Mouse (Mus musculus): ENCODE data around the gene Rab3c. TPM values are rescaled to one million over a fixed set of nuclear protein-coding genes. Genes with fewer than 3 reads are reported as not detected.

Rab3c gene
- 175 and 177 TPM in 2 replicates for polyA plus RNA-seq (2014; fragmentation: Nextera tagmentation; extraction: Ambion mirVana)

DNA sequence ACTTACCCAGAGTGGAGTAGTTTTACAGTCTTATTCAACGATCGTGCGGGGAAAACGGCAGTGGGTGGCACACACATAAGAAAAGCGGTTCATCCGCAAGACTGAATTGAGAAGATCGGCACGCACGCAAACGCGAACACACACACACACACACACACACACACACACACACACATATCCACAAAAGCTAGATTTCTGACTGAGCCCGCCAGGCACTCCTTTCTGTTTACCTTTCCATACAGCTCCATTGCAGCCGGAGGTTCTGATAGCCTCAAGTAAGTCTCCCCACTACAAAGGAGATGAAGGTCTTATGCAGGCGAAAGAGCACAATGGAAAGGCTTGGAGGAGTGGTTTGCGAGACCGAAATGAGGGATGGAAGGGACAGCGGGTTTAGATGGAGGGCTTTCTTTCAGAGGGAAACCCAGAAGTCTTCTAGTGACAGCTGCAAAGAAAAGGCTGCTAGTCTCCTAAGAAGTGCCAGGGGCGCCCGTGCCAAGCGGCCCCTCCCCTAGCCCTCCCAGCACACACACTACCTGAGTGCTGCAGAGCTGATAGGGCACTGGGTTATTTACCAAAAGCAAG is at the start of gene Rab3c:
Gene Rab3c, minus strand, starts transcription at position 434 of the 582 bp plus-strand sequence.
- Histone ChIP-seq H3K27ac (peak within 1 kb of the TSS; percentile 93), H3K4me1 (replicated peaks; ENCODE audit: control insufficient read depth, insufficient read depth, low read length) (peaks cover 9% of the 10 kb centered on the region), H3K36me3 (replicated peaks; ENCODE audit: control insufficient read depth, insufficient read depth) (no peaks in the 10 kb centered on the region), H3K4me3 (replicated peaks; ENCODE audit: low read length) (peak within 1 kb of the TSS; percentile 60), H3K27me3 (ENCODE audit: control insufficient read depth, insufficient read depth, low read length) (no peaks in the 10 kb centered on the region), H3K9me3 (ENCODE audit: control insufficient read depth, low read length) (no peaks in the 10 kb centered on the region), H3K9ac (peak within 1 kb of the TSS; percentile 85), H3K4me2 (replicated peaks) (peak within 1 kb of the TSS; percentile 58)
- DNase-seq (ENCODE audit: low spot score) (no peak), ATAC-seq (ENCODE audit: low FRiP score) (peak; percentile 69)
- under 1% methylated on average over 20 of the region's 20 CpGs for WGBS

DNA sequence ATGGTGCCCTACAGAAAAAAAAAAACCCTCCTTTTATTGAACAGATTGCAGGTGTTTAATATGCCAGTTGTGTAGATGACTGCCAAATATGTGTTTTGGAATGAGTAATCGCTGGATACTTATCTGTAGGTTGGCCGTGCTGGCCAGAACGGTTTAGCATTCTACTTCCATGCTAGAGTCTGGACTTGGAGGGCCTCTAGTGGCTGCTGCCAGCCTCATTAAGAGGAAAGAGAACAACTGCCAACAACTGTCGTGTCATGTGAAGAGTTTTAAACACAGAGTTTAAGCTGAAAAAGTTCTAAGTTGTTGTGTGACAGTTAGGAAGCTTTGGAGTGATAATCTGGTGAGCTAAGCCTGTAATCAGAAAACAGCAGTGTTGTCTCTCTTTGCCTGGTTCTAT is 38.0 kb upstream of the Rab3c start:
- no peak overlapping the region for H3K4me2 ChIP-seq (replicated peaks)
- H3K4me1 ChIP-seq (replicated peaks; ENCODE audit: control insufficient read depth, insufficient read depth, low read length): no peaks in the 10 kb centered on the region
- H3K27ac ChIP-seq: no peak overlapping the region
- no peak overlapping the region for H3K4me3 ChIP-seq (replicated peaks; ENCODE audit: low read length)
- H3K9me3 ChIP-seq (ENCODE audit: control insufficient read depth, low read length): no peaks in the 10 kb centered on the region
- WGBS: 60% methylated on average over 4 of the region's 4 CpGs
- DNase-seq (ENCODE audit: low spot score) (peak; percentile 50), ATAC-seq (ENCODE audit: low FRiP score) (no peak)
- H3K27me3 ChIP-seq (ENCODE audit: control insufficient read depth, insufficient read depth, low read length): no peaks in the 10 kb centered on the region
- H3K36me3 ChIP-seq (replicated peaks; ENCODE audit: control insufficient read depth, insufficient read depth): no peaks in the 10 kb centered on the region
- H3K9ac ChIP-seq: no peak overlapping the region

DNA sequence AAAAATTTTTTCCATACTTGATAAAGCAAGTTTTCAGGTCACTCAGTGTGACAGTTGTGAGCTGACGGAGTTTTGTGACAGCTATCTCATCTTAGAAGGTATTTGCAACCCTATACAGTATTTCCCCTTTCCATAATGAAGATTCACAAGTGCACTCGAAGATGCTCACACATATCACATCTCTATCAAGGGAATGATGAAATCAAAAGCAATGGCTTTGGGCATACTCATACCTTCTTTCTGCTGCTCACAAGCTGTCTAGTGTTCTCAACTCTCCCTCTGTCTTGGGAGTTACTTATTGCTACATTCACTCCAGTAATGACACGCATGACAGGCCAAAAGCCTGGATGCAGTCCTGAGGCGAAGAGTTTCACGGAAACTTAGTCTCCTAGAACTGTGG is 26.4 kb upstream of the Rab3c start:
- H3K4me2 ChIP-seq (replicated peaks): no peak overlapping the region
- DNase-seq (ENCODE audit: low spot score): no peak
- H3K27ac ChIP-seq: no peak overlapping the region
- no peaks in the 10 kb centered on the region for H3K9me3 ChIP-seq (ENCODE audit: control insufficient read depth, low read length)
- no peak overlapping the region for H3K9ac ChIP-seq
- H3K4me1 ChIP-seq (replicated peaks; ENCODE audit: control insufficient read depth, insufficient read depth, low read length): no peaks in the 10 kb centered on the region
- 89% methylated on average over 5 of the region's 5 CpGs for WGBS
- H3K4me3 ChIP-seq (replicated peaks; ENCODE audit: low read length): no peak overlapping the region
- no peaks in the 10 kb centered on the region for H3K36me3 ChIP-seq (replicated peaks; ENCODE audit: control insufficient read depth, insufficient read depth)
- ATAC-seq (ENCODE audit: low FRiP score): no peak
- no peaks in the 10 kb centered on the region for H3K27me3 ChIP-seq (ENCODE audit: control insufficient read depth, insufficient read depth, low read length)

DNA sequence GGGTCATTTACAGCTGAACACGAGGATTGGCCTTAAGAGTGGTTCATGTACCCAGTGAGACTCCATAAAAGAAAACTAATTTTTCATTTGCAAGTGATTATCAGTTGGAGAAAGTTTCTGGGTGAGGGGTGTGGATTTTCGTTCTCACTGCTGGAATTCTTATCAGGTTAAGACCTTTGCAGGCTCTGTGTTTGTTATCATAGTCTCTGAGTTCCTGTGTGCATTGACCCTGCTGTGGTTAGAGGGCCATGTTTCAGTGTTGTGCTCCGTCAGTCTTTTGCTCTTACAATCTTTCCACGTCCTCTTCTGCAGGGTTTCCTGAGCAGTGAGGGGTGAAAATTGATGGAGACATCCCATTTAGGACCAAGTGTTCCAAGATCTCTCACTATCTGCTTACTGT is 16.3 kb upstream of the Rab3c start:
- Histone ChIP-seq H3K27ac (no peak overlapping the region), H3K27me3 (ENCODE audit: control insufficient read depth, insufficient read depth, low read length) (no peaks in the 10 kb centered on the region), H3K4me1 (replicated peaks; ENCODE audit: control insufficient read depth, insufficient read depth, low read length) (no peaks in the 10 kb centered on the region), H3K36me3 (replicated peaks; ENCODE audit: control insufficient read depth, insufficient read depth) (no peaks in the 10 kb centered on the region), H3K4me2 (replicated peaks) (no peak overlapping the region), H3K9ac (no peak overlapping the region), H3K4me3 (replicated peaks; ENCODE audit: low read length) (no peak overlapping the region), H3K9me3 (ENCODE audit: control insufficient read depth, low read length) (no peaks in the 10 kb centered on the region)
- 80% methylated on average over 4 of the region's 4 CpGs for WGBS
- ATAC-seq (ENCODE audit: low FRiP score) (no peak), DNase-seq (ENCODE audit: low spot score) (no peak)

DNA sequence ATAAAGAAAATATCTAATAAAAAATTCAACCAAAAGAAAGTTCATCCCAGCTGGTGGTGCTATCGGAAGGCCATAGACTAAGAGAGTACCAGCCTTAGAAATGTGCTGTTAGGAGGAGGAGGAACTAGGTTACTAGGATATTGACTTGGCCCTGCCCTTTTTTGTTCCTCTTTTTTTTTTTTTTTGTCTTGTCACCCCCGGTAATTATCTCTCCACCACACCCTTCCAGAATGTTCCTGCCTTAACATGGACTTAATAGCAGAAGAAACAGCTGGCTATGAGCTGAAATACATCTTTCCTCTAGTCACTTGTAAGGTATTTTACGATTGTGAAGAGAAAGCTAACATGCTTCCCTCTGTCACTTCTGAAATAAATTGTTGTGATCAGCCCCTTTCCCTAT is 7.7 kb upstream of the Rab3c start:
- 83% methylated on average over 3 of the region's 3 CpGs for WGBS
- H3K4me1 ChIP-seq (replicated peaks; ENCODE audit: control insufficient read depth, insufficient read depth, low read length): no peaks in the 10 kb centered on the region

DNA sequence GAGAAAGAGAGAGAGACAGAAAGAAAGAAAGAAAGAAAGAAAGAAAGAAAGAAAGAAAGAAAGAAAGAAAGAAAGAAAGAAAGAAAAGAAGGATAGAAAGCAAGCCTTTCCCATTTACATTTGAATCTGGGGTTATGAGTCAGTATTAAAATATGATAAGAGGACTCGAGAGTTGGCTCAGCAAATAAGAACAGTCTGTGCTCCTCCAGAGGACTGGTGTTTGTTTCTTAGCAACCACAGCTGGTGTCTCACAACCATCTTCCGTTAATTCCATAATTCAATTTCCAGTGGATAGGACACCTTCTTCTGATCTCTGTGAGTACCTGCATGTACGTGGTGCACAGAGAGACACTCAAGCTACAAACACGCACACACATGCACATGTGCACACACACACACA is 3.0 kb upstream of the Rab3c start:
- DNase-seq (ENCODE audit: low spot score): no peak
- no peak for ATAC-seq (ENCODE audit: low FRiP score)

More for the DNA sequence above, 7.7 kb upstream of the Rab3c start:
- no peak overlapping the region for H3K4me3 ChIP-seq (replicated peaks; ENCODE audit: low read length)
- no peaks in the 10 kb centered on the region for H3K36me3 ChIP-seq (replicated peaks; ENCODE audit: control insufficient read depth, insufficient read depth)
- ATAC-seq (ENCODE audit: low FRiP score): no peak
- H3K9me3 ChIP-seq (ENCODE audit: control insufficient read depth, low read length): no peaks in the 10 kb centered on the region
- H3K4me2 ChIP-seq (replicated peaks): no peak overlapping the region
- no peak overlapping the region for H3K27ac ChIP-seq
- H3K27me3 ChIP-seq (ENCODE audit: control insufficient read depth, insufficient read depth, low read length): no peaks in the 10 kb centered on the region
- no peak for DNase-seq (ENCODE audit: low spot score)
- no peak overlapping the region for H3K9ac ChIP-seq

DNA sequence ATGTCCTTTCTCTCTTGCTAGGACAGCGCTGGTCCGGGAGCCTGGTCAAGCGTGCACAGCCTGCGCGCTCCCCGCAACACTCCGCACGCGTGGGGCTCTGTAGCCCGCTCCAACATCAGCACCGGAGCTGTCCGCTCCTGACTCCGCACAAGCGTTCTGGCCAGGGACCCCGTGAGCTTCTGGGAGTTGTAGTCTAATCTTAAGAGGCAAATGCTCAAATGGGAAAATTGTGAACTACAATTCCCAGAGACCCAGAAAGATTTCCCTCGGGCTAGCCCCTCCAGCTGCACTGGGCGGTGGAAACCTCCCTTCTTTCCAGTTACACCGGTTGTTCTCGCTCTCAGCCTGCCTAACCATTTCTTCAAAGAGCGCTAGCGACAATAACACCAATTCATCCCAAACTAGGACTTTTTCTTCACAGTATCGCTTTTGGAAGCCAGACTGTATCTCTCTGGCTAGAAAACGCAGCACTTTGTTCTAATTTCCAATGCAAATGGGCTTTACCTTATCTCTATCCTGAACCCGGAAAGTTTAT is 701 bp downstream of the Rab3c start:
- WGBS: under 1% methylated on average over 24 of the region's 24 CpGs

More for the DNA sequence above, 3.0 kb upstream of the Rab3c start:
- Histone ChIP-seq H3K4me2 (replicated peaks) (no peak overlapping the region), H3K4me1 (replicated peaks; ENCODE audit: control insufficient read depth, insufficient read depth, low read length) (0 out of 2 replicates have a peak, but pooled peaks cover 4% of the 10 kb centered on the region), H3K9ac (no peak overlapping the region), H3K4me3 (replicated peaks; ENCODE audit: low read length) (no peak overlapping the region), H3K27ac (no peak overlapping the region), H3K27me3 (ENCODE audit: control insufficient read depth, insufficient read depth, low read length) (no peaks in the 10 kb centered on the region), H3K9me3 (ENCODE audit: control insufficient read depth, low read length) (no peaks in the 10 kb centered on the region), H3K36me3 (replicated peaks; ENCODE audit: control insufficient read depth, insufficient read depth) (no peaks in the 10 kb centered on the region)
- 54% methylated on average over 4 of the region's 4 CpGs for WGBS

DNA sequence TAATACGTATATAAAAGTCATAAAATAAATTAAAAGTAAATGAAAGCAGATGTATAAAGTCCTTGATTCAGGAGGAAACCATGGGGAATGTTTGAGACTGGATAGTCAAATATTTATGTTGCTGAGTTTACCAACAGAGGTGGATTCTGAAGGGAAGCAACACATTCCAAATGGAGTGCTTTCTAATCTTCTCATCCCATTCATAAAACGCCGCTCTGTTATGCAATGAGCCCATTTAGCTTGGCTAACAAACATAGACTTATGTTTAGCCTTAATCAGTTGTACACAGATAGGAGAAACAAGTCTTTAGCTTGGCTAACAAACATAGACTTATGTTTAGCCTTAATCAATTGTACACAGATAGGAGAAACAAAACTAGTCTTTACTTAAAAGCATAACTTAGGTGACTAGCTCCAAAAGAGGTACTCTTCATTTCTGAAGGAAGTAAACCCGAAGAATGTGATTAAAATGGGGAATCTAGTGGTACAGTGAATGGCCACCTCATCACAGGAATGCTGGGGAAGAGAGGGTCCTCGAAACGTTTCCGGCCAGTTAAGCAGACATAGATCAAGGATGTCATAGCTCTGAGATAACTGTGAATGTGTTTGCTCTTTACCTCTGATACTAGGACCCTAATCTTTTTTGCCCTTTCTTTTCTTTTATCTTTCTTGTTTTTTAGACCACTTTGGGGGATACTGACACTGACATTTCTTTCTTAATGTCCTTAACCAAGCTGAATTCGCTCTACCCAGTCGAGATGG is 1.6 kb downstream of the Rab3c start:
- Histone ChIP-seq H3K27me3 (ENCODE audit: control insufficient read depth, insufficient read depth, low read length) (no peaks in the 10 kb centered on the region), H3K27ac (peak overlapping the region; percentile 93), H3K9me3 (ENCODE audit: control insufficient read depth, low read length) (no peaks in the 10 kb centered on the region), H3K36me3 (replicated peaks; ENCODE audit: control insufficient read depth, insufficient read depth) (no peaks in the 10 kb centered on the region), H3K9ac (peak overlapping the region; percentile 85), H3K4me2 (replicated peaks) (peak overlapping the region; percentile 58), H3K4me1 (replicated peaks; ENCODE audit: control insufficient read depth, insufficient read depth, low read length) (peaks cover 9% of the 10 kb centered on the region), H3K4me3 (replicated peaks; ENCODE audit: low read length) (peak overlapping the region; percentile 60)
- 41% methylated on average over 9 of the region's 9 CpGs for WGBS
- no peak for ATAC-seq (ENCODE audit: low FRiP score)
- peak; percentile 42 for DNase-seq (ENCODE audit: low spot score)

More for the DNA sequence above, 701 bp downstream of the Rab3c start:
- H3K4me1 ChIP-seq (replicated peaks; ENCODE audit: control insufficient read depth, insufficient read depth, low read length): peaks cover 9% of the 10 kb centered on the region
- peak; percentile 90 for DNase-seq (ENCODE audit: low spot score)
- H3K36me3 ChIP-seq (replicated peaks; ENCODE audit: control insufficient read depth, insufficient read depth): no peaks in the 10 kb centered on the region
- peak; percentile 97 for ATAC-seq (ENCODE audit: low FRiP score)
- H3K9me3 ChIP-seq (ENCODE audit: control insufficient read depth, low read length): no peaks in the 10 kb centered on the region
- no peaks in the 10 kb centered on the region for H3K27me3 ChIP-seq (ENCODE audit: control insufficient read depth, insufficient read depth, low read length)
- H3K4me3 ChIP-seq (replicated peaks; ENCODE audit: low read length): peak overlapping the region; percentile 60
- peak overlapping the region; percentile 58 for H3K4me2 ChIP-seq (replicated peaks)
- H3K9ac ChIP-seq: peak overlapping the region; percentile 85
- peak overlapping the region; percentile 93 for H3K27ac ChIP-seq

DNA sequence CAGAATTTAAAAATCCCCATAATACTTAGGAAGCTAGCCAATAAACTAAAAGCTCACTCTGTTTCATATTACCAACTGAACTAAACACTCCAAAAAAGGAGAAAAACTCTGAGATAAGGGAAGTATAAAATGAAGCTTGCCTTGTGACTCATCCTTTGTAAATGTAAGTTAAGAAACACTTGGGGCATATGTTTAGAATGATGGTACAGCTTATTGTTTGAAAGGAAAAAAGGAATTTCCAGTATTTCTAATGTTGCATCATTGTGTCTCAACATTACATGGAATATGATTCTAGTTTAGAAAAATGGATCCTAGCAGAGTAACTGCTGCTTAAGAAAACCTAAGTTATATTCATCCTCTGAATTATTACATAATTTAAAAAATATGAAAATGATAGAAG is 3.1 kb downstream of the Rab3c start:
- DNase-seq (ENCODE audit: low spot score) (no peak), ATAC-seq (ENCODE audit: low FRiP score) (no peak)
- Histone ChIP-seq H3K9ac (peak overlapping the region; percentile 47; the same call in 1 of the 2 replicates), H3K4me2 (replicated peaks) (peak overlapping the region; percentile 54), H3K9me3 (ENCODE audit: control insufficient read depth, low read length) (no peaks in the 10 kb centered on the region), H3K4me1 (replicated peaks; ENCODE audit: control insufficient read depth, insufficient read depth, low read length) (peaks cover 9% of the 10 kb centered on the region), H3K27ac (no peak overlapping the region), H3K36me3 (replicated peaks; ENCODE audit: control insufficient read depth, insufficient read depth) (no peaks in the 10 kb centered on the region), H3K27me3 (ENCODE audit: control insufficient read depth, insufficient read depth, low read length) (no peaks in the 10 kb centered on the region), H3K4me3 (replicated peaks; ENCODE audit: low read length) (peak overlapping the region; percentile 28)
